Mouse (Mus musculus): Measurements from ENCODE around the gene Kdm4b. TPM values are rescaled to one million over a fixed set of nuclear protein-coding genes. Genes with fewer than 3 reads are reported as not detected.

Kdm4b gene
- polyA plus RNA-seq, 1 experiment from 2014 or later: 77.3 TPM

DNA sequence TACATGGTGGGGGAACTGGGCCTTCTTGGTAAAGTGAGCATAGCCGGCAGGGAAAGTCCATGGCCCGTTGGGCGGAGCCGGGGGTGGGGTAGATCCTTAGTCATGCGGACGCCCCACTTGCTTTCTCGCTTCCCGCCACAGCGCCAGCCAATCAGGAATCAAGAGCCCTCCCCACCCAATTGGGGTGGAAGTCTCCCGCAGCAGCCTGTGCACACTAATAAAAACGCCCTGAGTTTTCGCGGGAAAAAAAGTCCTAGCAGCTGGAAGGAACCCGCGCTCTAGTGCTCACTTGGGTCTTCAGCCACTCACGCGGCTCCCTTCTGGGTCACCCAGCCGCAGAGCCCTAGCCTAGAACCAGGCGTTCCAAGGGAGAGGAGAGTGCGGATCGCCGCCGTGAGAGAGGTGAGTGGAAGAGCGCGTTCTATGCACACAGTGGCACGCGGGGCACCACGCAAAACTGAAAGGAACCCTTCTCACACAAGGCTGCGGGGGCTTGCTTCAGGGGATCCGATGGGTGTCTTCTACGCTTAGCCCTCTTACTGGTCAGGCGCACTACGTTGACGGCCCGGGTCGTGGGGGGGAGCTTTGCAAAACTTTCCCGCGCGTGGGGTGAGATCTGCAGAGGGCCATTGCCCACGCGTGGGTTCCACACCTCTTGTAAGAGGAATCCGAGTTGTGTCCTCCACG is 22.6 kb upstream of the Kdm4b start, which contains the start of gene Uhrf1:
Uhrf1 (plus strand) TSS at position 162 of the 687 bp plus-strand sequence.
- Histone ChIP-seq H3K4me1 (replicated peaks) (peaks cover 37% of the 10 kb centered on the region), H3K9me3 (no peaks in the 10 kb centered on the region), H3K9ac (replicated peaks) (peak within 1 kb of the TSS; percentile 70), H3K36me3 (0 out of 2 replicates have a peak, but pooled peaks cover 4% of the 10 kb centered on the region), H3K27ac (peak within 1 kb of the TSS; percentile 65), H3K4me3 (replicated peaks) (peak within 1 kb of the TSS; percentile 65), H3K4me2 (replicated peaks) (peak within 1 kb of the TSS; percentile 88), H3K27me3 (no peaks in the 10 kb centered on the region)
- under 1% methylated on average over 43 of the region's 43 CpGs for WGBS
- peak; percentile 41 for ATAC-seq

DNA sequence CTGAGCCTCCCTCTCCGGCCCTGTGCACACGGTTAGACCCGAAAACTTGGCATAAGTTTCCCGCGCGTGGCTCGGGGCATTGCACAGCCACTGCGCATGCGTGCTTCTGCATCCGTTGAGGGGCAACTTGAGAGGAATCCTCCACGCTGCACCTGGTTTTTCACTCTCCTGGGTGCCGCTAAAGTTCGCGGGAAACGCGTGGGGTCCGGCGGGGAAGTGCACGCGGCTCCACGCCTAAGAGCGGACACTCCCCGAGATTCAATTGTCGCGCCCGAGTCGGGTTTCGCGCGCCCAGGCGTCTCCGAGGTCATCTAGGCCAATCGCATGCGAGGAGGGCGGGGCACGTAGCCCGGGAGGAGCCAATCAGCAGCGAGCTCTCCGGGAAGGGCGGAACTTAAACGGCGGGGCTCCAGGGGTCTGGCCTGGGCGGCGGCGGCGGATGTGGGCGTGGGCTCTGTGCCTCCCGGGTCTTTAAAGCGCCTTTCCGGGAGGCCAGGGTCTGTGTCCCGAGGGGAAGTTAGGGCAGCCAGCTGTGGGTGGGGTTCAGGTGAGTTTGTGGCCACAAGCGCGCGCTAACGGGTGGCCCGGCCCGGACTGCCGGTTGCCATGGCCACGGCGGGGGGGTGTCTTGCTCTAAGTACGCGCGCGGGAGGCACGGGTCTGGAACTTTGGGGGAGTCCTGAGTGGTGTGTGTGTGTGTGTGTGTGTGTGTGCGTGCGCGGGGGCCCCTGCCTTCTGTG is 21.8 kb upstream of the Kdm4b start:
- Histone ChIP-seq H3K4me1 (replicated peaks) (peaks cover 37% of the 10 kb centered on the region), H3K9me3 (no peaks in the 10 kb centered on the region), H3K36me3 (peaks cover 9% of the 10 kb centered on the region; the same call in 1 of the 2 replicates), H3K27me3 (no peaks in the 10 kb centered on the region), H3K27ac (peak overlapping the region; percentile 65), H3K9ac (replicated peaks) (peak overlapping the region; percentile 70), H3K4me3 (replicated peaks) (peak overlapping the region; percentile 65), H3K4me2 (replicated peaks) (peak overlapping the region; percentile 88)
- WGBS: under 1% methylated on average over 68 of the region's 68 CpGs
- ATAC-seq: peak; percentile 96

DNA sequence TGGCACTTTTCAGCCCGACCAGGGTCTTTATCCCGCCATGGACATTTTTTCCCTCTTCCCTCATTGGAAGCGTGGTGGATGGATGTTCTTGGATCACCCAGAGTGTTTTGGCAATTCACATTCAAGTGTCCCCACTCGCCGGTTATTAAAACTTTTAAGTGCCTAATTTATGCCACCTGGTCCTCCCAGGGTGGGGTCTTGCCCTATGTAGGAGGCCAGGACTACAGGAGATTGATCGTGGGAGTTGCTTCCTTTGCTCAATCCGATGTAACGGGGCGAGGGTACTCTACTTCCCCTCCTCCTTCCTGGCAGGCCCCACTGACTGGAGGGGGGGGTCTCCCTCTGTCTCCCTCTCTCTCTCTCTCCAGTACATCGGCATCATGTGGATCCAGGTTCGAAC is 21.1 kb upstream of the Kdm4b start:
- peaks cover 37% of the 10 kb centered on the region for H3K4me1 ChIP-seq (replicated peaks)
- H3K27me3 ChIP-seq: no peaks in the 10 kb centered on the region
- peak overlapping the region; percentile 88 for H3K4me2 ChIP-seq (replicated peaks)
- WGBS: 13% methylated on average over 11 of the region's 11 CpGs
- H3K9ac ChIP-seq (replicated peaks): peak overlapping the region; percentile 70
- H3K9me3 ChIP-seq: no peaks in the 10 kb centered on the region
- no peak overlapping the region for H3K27ac ChIP-seq
- no peak for ATAC-seq
- peak overlapping the region; percentile 65 for H3K4me3 ChIP-seq (replicated peaks)
- H3K36me3 ChIP-seq: peaks cover 15% of the 10 kb centered on the region

DNA sequence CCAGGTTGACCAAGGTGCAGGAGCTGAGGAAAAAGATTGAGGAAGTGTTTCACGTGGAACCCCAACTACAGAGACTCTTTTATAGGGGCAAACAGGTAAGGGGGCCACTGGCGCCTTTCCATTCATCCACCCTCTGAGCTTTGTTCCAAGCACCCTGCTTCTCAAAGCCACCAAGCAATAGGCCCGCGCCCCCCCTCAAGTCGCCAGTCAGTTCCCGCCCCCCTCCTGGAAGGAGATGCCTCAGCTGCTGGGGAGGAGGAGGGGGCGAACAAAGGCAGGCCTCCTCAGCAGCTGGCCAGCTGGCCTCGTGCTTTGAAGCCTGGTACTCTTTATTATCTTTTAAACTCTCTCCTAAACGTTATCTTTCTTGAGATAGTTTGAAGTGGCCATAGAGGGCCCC is 20.7 kb upstream of the Kdm4b start:
- peak overlapping the region; percentile 70 for H3K9ac ChIP-seq (replicated peaks)
- no peak for ATAC-seq
- H3K27me3 ChIP-seq: no peaks in the 10 kb centered on the region
- no peak overlapping the region for H3K27ac ChIP-seq
- peaks cover 37% of the 10 kb centered on the region for H3K4me1 ChIP-seq (replicated peaks)
- H3K36me3 ChIP-seq: peaks cover 19% of the 10 kb centered on the region
- 27% methylated on average over 9 of the region's 9 CpGs for WGBS
- H3K9me3 ChIP-seq: no peaks in the 10 kb centered on the region
- peak overlapping the region; percentile 88 for H3K4me2 ChIP-seq (replicated peaks)
- peak overlapping the region; percentile 65 for H3K4me3 ChIP-seq (replicated peaks)

DNA sequence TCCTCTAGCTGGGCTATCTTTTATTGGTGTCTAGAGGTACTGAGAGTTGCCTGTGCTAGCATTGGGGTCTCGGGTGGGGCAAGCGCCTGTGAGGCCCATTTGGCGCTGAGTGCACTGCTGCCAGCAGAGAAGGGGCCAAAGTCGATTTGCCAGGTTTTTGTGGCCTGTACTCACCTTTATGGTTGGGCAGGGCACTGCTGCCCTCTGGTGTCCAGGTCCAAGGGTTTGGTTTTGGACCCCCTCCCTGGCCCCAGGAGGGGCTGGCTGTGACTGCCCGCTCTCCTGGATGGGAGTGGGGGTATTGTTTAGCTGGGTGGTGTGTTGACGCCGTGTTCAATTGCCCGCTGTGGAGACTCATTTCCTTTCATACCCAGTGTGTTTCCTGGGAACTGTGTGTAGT is 20.0 kb upstream of the Kdm4b start:
- 70% methylated on average over 8 of the region's 8 CpGs for WGBS

DNA sequence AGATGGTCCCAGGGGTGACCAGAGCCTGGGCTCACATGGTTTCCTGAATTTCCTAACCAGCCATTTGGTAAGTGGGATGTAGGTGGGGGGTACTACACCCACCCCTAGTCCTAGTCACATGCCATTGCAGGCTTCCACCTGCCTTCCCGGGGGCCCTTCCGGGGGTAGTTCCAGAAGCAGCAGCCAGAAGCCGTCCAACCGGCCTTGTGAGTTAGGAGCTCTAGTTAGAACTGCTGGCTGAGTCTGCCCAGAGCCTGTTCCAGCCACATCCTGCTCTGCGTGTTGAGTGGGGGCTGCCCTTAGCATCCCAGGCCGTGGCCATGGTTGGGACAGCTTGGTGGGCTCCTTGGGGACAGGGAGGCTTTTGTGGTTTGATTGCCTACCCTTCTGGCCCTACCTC is 17.8 kb upstream of the Kdm4b start:
- peaks cover 43% of the 10 kb centered on the region for H3K36me3 ChIP-seq

More for the DNA sequence above, 20.0 kb upstream of the Kdm4b start:
- H3K9ac ChIP-seq (replicated peaks): peak overlapping the region; percentile 70; the same call in 1 of the 2 replicates
- no peaks in the 10 kb centered on the region for H3K9me3 ChIP-seq
- peaks cover 37% of the 10 kb centered on the region for H3K4me1 ChIP-seq (replicated peaks)
- H3K27ac ChIP-seq: no peak overlapping the region
- H3K4me2 ChIP-seq (replicated peaks): peak overlapping the region; percentile 88
- no peaks in the 10 kb centered on the region for H3K27me3 ChIP-seq
- peaks cover 25% of the 10 kb centered on the region for H3K36me3 ChIP-seq
- no peak for ATAC-seq
- peak overlapping the region; percentile 65 for H3K4me3 ChIP-seq (replicated peaks)

DNA sequence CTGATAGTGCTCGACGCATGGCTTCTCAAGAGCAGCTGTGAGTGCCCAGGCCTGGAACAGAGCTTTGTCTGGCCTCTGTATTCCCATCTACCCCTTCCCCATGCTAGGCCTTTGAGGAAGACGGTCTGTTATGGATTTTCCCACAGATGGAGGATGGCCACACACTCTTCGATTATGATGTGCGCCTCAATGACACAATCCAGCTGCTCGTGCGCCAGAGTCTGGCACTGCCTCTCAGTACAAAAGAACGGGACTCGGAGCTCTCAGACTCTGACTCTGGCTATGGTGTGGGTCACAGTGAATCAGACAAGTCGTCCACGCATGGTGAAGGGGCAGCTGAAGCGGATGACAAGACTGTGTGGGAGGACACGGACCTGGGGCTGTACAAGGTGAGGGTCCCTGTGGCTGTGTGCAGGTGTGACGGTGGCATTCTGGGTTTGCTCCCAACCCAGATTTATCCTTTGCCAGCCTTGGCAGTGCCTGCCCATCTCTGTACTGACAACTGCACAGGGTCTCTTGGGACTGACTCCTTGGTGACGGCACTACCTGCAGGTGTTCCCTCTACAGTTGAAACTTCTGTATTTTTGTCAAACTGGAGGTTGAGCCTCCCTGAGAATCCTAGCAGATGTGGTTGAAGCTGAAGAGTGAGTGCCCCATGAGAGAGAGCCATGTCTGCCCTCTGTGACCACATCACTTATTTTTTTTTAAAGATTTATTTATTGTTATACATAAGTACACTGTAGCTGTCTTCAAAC is 16.5 kb upstream of the Kdm4b start:
- ATAC-seq: no peak
- no peaks in the 10 kb centered on the region for H3K27me3 ChIP-seq
- H3K9ac ChIP-seq (replicated peaks): no peak overlapping the region
- no peak overlapping the region for H3K27ac ChIP-seq
- peaks cover 54% of the 10 kb centered on the region for H3K36me3 ChIP-seq
- peaks cover 23% of the 10 kb centered on the region for H3K4me1 ChIP-seq (replicated peaks)
- H3K9me3 ChIP-seq: no peaks in the 10 kb centered on the region
- WGBS: 88% methylated on average over 15 of the region's 15 CpGs
- H3K4me3 ChIP-seq (replicated peaks): no peak overlapping the region
- no peak overlapping the region for H3K4me2 ChIP-seq (replicated peaks)

More for the DNA sequence above, 17.8 kb upstream of the Kdm4b start:
- Histone ChIP-seq H3K27me3 (no peaks in the 10 kb centered on the region), H3K9me3 (no peaks in the 10 kb centered on the region), H3K27ac (no peak overlapping the region), H3K9ac (replicated peaks) (no peak overlapping the region), H3K4me2 (replicated peaks) (no peak overlapping the region), H3K4me3 (replicated peaks) (no peak overlapping the region), H3K4me1 (replicated peaks) (peaks cover 31% of the 10 kb centered on the region)
- WGBS: 91% methylated on average over 6 of the region's 6 CpGs
- no peak for ATAC-seq

DNA sequence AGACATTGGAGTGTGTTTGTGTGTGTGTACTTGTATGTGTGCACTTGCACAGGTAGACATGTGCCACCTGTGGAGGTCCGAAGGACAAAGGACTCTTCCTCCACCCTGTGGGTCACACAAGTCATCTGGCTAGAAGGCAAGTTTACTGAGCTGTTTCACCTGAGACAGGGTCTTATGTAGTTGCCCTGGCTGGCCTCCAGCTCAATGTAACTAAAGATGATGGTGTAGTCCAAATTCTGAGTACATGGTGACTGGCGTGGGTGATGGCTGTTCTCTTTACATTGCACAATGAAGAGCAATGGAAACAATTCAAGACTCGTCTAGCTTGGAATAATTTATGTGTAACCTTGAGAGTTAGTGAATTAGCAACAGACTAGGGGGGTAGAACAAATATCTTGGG is 1.4 kb upstream of the Kdm4b start:
- Histone ChIP-seq H3K9ac (replicated peaks) (no peak overlapping the region), H3K4me2 (replicated peaks) (no peak overlapping the region), H3K4me1 (replicated peaks) (peaks cover 27% of the 10 kb centered on the region), H3K27me3 (no peaks in the 10 kb centered on the region), H3K27ac (no peak overlapping the region), H3K36me3 (peaks cover 22% of the 10 kb centered on the region; the same call in 1 of the 2 replicates), H3K4me3 (replicated peaks) (no peak overlapping the region), H3K9me3 (no peaks in the 10 kb centered on the region)
- WGBS: 63% methylated on average over 3 of the region's 3 CpGs
- ATAC-seq: no peak

DNA sequence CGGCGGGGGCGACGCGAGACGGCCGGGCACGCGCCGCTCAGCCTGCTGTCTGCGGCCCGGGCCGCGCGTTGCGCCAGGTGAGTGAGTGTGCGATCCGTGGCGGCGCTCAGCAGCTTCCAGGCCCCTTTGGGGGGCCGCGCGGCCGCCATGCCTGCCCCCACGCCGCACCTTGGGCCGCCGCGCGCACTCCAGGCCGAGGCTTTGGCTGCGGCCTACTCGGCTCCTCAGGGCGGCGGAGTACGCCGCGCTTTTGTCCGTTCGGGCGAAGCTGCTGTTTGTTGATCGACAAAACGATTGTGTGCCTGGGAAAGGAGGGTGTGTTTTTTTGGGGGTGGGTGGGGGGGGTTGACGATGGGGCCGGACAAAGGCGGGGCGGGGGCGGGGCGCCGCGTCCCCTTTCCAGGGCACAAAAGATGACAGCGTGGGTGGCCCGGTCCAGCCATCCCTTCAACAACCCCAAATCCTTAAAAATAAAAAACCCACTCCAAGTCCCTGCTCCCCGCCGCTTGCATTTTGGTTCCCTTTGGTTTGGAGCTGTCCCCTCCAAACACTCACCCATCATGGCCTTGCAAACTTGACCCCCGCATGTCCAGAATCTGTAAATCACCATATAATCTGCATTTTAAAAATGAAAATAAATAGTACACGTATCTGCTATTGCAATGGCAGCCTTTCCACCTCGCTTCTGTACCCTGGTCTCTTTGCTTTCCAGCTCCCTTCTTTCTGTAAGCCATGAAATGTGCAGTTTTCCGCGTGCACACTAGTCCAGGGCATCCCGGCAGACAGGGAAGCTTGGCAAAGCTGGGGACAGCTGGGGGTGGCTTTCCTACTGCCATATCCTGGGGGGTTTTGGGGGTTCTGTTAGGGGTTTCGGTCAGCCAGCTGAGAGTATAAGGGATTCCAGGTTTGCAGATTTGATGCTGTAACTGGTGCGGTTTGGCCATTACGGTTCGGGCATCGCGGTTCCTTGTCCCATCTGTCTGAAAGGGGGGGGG is 588 bp downstream of the Kdm4b start:
- Histone ChIP-seq H3K9me3 (no peaks in the 10 kb centered on the region), H3K4me1 (replicated peaks) (peaks cover 47% of the 10 kb centered on the region), H3K27me3 (no peaks in the 10 kb centered on the region), H3K4me2 (replicated peaks) (peak overlapping the region; percentile 84), H3K36me3 (0 out of 2 replicates have a peak, but pooled peaks cover 10% of the 10 kb centered on the region), H3K27ac (peak overlapping the region; percentile 96), H3K4me3 (replicated peaks) (peak overlapping the region; percentile 95), H3K9ac (replicated peaks) (peak overlapping the region; percentile 98)
- 2% methylated on average over 60 of the region's 67 CpGs for WGBS
- no peak for ATAC-seq

DNA sequence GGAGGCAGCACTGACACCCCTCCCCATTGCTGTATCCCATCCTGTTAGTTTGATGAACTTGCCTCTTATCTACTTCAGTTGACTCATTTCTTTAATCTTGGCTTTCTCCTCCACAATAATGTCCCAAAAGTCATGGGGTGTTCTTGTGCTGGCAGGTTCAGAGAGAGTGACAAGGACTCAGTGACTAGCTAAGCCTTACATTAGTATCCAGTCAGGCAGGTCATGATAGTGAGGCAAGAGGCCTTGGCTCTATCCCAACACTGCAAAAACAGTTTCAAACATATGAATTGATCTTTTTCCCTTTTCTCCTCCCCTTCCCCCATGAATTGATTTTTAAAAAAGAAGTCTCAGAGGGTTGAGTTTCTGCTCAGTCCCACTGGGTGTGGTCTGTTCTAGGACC is 3.4 kb downstream of the Kdm4b start:
- H3K36me3 ChIP-seq: no peaks in the 10 kb centered on the region
- peaks cover 57% of the 10 kb centered on the region for H3K4me1 ChIP-seq (replicated peaks)

DNA sequence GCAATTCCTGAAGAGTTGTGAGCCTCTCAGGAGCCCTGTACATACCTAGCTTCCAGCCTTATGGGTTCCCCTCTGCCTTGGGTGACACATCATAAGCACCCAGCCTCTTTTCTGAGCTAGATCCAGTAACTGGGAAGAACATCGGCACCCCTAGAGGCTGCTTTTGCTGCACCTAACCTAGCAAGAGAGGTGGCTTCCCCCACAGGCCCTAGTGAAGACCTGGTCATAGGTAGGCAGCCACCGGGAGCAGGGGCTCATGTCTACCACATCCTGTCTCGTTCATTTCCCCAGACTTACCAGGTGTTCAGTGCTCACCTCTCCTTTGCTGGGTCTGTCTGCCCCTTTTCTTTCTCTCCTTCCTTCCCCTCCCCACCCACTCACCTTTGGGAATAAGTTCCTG is 4.5 kb downstream of the Kdm4b start:
- Histone ChIP-seq H3K4me3 (replicated peaks) (no peak overlapping the region), H3K27me3 (no peaks in the 10 kb centered on the region), H3K9ac (replicated peaks) (no peak overlapping the region), H3K9me3 (no peaks in the 10 kb centered on the region), H3K4me1 (replicated peaks) (peaks cover 52% of the 10 kb centered on the region), H3K27ac (no peak overlapping the region), H3K4me2 (replicated peaks) (no peak overlapping the region), H3K36me3 (no peaks in the 10 kb centered on the region; the same call in 1 of the 2 replicates)
- no peak for ATAC-seq
- 86% methylated on average over 3 of the region's 3 CpGs for WGBS

More for the DNA sequence above, 3.4 kb downstream of the Kdm4b start:
- no peaks in the 10 kb centered on the region for H3K27me3 ChIP-seq
- no peak overlapping the region for H3K27ac ChIP-seq
- no peak overlapping the region for H3K4me2 ChIP-seq (replicated peaks)
- H3K9ac ChIP-seq (replicated peaks): no peak overlapping the region
- ATAC-seq: no peak
- no peak overlapping the region for H3K4me3 ChIP-seq (replicated peaks)
- H3K9me3 ChIP-seq: no peaks in the 10 kb centered on the region
